Mouse (Mus musculus): ENCODE measurements around the gene C1qtnf6.

- TF ChIP-seq CTCF (IDR thresholded peaks at IDR 0.05; ENCODE audit: extremely low read depth, insufficient read depth, insufficient read length, insufficient replicate concordance) = no peak
- TF ChIP-seq POLR2A (IDR thresholded peaks at IDR 0.05; ENCODE audit: low read depth, low read length) = no peak
Measured at GRCm38 (mm10) chr15:78489906-78490305, 41.3 kb downstream of the C1qtnf6 start.

Measured in spleen, adult 2 months (tissue).